Mouse (Mus musculus): ENCODE results near the gene Cobl. TPM values are rescaled to one million over a fixed set of nuclear protein-coding genes. Genes with fewer than 3 reads are reported as not detected.
A peak's percentile ranks its signal among the peaks of the same experiment; 100 is the strongest.

The Cobl gene
- 100 to 1,000 TPM; 101 to 123 TPM for total RNA-seq (2021)
- long read RNA-seq, experiment 1, partial matches to known transcripts = 85 of 117 reads
- long read RNA-seq, experiment 1, other reads (novel, unspliced or antisense) = 32 of 117 reads
- long read RNA-seq, experiment 2, partial matches to known transcripts = 1 of 119 reads
- long read RNA-seq, experiment 2, other reads (novel, unspliced or antisense) = 118 of 119 reads

GRCm38 (mm10) chr11:12464181-12465162, at the start of gene Cobl:
Cobl (minus strand) TSS chr11:12464960.
- peak; percentile 54 for DNase-seq

GRCm38 (mm10) chr11:12513796-12514195, 49.0 kb upstream of the Cobl start:
- Histone ChIP-seq H3K27ac (no peak overlapping the region), H3K4me3 (no peak overlapping the region)
- intact Hi-C loops (cut with DNase I) = no loop called here
- no peak for TF ChIP-seq CTCF (IDR thresholded peaks at IDR 0.05)
- no peak for DNase-seq

More at GRCm38 (mm10) chr11:12464181-12465162, at the start of gene Cobl:
- Histone ChIP-seq H3K27ac (peak within 1 kb of the TSS; percentile 85), H3K4me3 (peak within 1 kb of the TSS; percentile 85)
- TF ChIP-seq CTCF (IDR thresholded peaks at IDR 0.05) = no peak
- intact Hi-C loops (cut with DNase I) = no loop called here

GRCm38 (mm10) chr11:12506371-12506890, 41.7 kb upstream of the Cobl start:
- Histone ChIP-seq H3K27ac (no peak overlapping the region; the same call in 1 of the 2 replicates), H3K4me3 (no peak overlapping the region)
- DNase-seq = peak; percentile 68
- TF ChIP-seq CTCF (IDR thresholded peaks at IDR 0.05) = no peak
- intact Hi-C loops (cut with DNase I) = no loop called here

GRCm38 (mm10) chr11:12503756-12504155, 39.0 kb upstream of the Cobl start:
- TF ChIP-seq CTCF (IDR thresholded peaks at IDR 0.05) = no peak

GRCm38 (mm10) chr11:12501721-12502120, 37.0 kb upstream of the Cobl start:
- DNase-seq = no peak
- Histone ChIP-seq H3K4me3 (no peak overlapping the region), H3K27ac (no peak overlapping the region)
- TF ChIP-seq CTCF (IDR thresholded peaks at IDR 0.05) = no peak
- intact Hi-C loops (cut with DNase I) = no loop called here

More at GRCm38 (mm10) chr11:12503756-12504155, 39.0 kb upstream of the Cobl start:
- intact Hi-C loops (cut with DNase I) = no loop called here
- H3K4me3 ChIP-seq = no peak overlapping the region
- no peak overlapping the region for H3K27ac ChIP-seq
- DNase-seq = no peak

GRCm38 (mm10) chr11:12493791-12494190, 29.0 kb upstream of the Cobl start:
- intact Hi-C loops (cut with DNase I) = no loop called here
- no peak overlapping the region for H3K27ac ChIP-seq
- DNase-seq = no peak
- no peak overlapping the region for H3K4me3 ChIP-seq
- no peak for TF ChIP-seq CTCF (IDR thresholded peaks at IDR 0.05)

GRCm38 (mm10) chr11:12479856-12480403, 15.2 kb upstream of the Cobl start:
- Histone ChIP-seq H3K4me3 (no peak overlapping the region), H3K27ac (no peak overlapping the region)
- no peak for TF ChIP-seq CTCF (IDR thresholded peaks at IDR 0.05)
- intact Hi-C loops (cut with DNase I) = loop anchor here (10.0 kb wide), 1 partner anchor 85 kb away; no protein-coding TSS in a partner anchor
- DNase-seq = no peak

GRCm38 (mm10) chr11:12474299-12474935, 9.7 kb upstream of the Cobl start:
- Histone ChIP-seq H3K4me3 (no peak overlapping the region), H3K27ac (peak overlapping the region; percentile 77)
- no peak for DNase-seq
- TF ChIP-seq CTCF (IDR thresholded peaks at IDR 0.05) = no peak
- intact Hi-C loops (cut with DNase I) = loop anchor here (10.0 kb wide), 1 partner anchor 80 kb away; no protein-coding TSS in a partner anchor

- Histone ChIP-seq H3K4me3 (peak overlapping the region; percentile 28), H3K27ac (peak overlapping the region; percentile 77)
- intact Hi-C loops (cut with DNase I) = loop anchor here (10.0 kb wide), 1 partner anchor 79 kb away; no protein-coding TSS in a partner anchor
- TF ChIP-seq CTCF (IDR thresholded peaks at IDR 0.05) = no peak
- peak; percentile 43 for DNase-seq
These were observed 9.0 kb upstream of the Cobl start for GRCm38 (mm10) chr11:12473625-12474298.

GRCm38 (mm10) chr11:12469638-12470037, 4.9 kb upstream of the Cobl start:
- Histone ChIP-seq H3K27ac (no peak overlapping the region), H3K4me3 (no peak overlapping the region)
- intact Hi-C loops (cut with DNase I) = loop anchor here (10.0 kb wide), 1 partner anchor 75 kb away; no protein-coding TSS in a partner anchor
- no peak for TF ChIP-seq CTCF (IDR thresholded peaks at IDR 0.05)
- no peak for DNase-seq

GRCm38 (mm10) chr11:12468661-12469060, 3.9 kb upstream of the Cobl start:
- no peak for DNase-seq
- TF ChIP-seq CTCF (IDR thresholded peaks at IDR 0.05) = no peak
- Histone ChIP-seq H3K27ac (no peak overlapping the region), H3K4me3 (no peak overlapping the region)
- intact Hi-C loops (cut with DNase I) = no loop called here
